Mouse (Mus musculus) midbrain, postnatal 0 days (tissue): Measurements from ENCODE around the gene Sec31b. TPM values are rescaled to one million over a fixed set of nuclear protein-coding genes. Genes with fewer than 3 reads are reported as not detected.

Experiments used
- ATAC-seq: fragments of 200-750 bp; cut with Nextera tagmentation; 2 replicates; pipeline ENCODE4 v1.8.0; 2017; ENCODE audit warnings: moderate number of reproducible peaks, mild to moderate bottlenecking, moderate TSS enrichment, moderate library complexity; ENCODE audit not compliant: low FRiP score
- DNase-seq: peaks from one replicate; pipeline ENCODE4 v3.0.0-alpha.2; 2015; ENCODE audit warnings: low spot score
- H3K27ac ChIP-seq: fragments of 300-500 bp; sonication (generic); 2 replicates; pipeline ENCODE4 v1.5.1; 2014; ENCODE audit warnings: low read depth, mild to moderate bottlenecking, low read length, mixed read lengths
- H3K27me3 ChIP-seq: fragments of 300-500 bp; sonication (generic); 2 replicates; pipeline ENCODE4 v1.6.1; 2014; ENCODE audit warnings: low read length, control low read depth, mixed read lengths; ENCODE audit not compliant: insufficient read depth
- H3K36me3 ChIP-seq: fragments of 300-500 bp; sonication (generic); 2 replicates; pipeline ENCODE4 v1.6.1; 2014; ENCODE audit warnings: low read length, control low read depth, mixed read lengths; ENCODE audit not compliant: insufficient read depth
- H3K4me1 ChIP-seq: fragments of 300-500 bp; sonication (generic); 2 replicates; pipeline ENCODE4 v1.6.1; 2014; ENCODE audit warnings: mild to moderate bottlenecking, control low read depth, antibody characterized with exemption, low read length, mixed read lengths; ENCODE audit not compliant: insufficient read depth
- H3K4me2 ChIP-seq: fragments of 300-500 bp; sonication (generic); 2 replicates; pipeline ENCODE4 v1.6.1; 2014; ENCODE audit warnings: low read depth, mild to moderate bottlenecking, low read length, mixed read lengths; ENCODE audit not compliant: poor library complexity, severe bottlenecking
- H3K4me3 ChIP-seq: fragments of 300-500 bp; sonication (generic); 2 replicates; pipeline ENCODE4 v1.5.1; 2014; ENCODE audit warnings: low read depth, mild to moderate bottlenecking, low read length, moderate library complexity
- H3K9ac ChIP-seq: fragments of 300-500 bp; sonication (generic); replicated peaks from 2 replicates; pipeline ENCODE4 v1.6.1; 2014; ENCODE audit warnings: mild to moderate bottlenecking, low read length, moderate library complexity, mixed read lengths; ENCODE audit not compliant: poor library complexity, severe bottlenecking
- H3K9me3 ChIP-seq: fragments of 300-500 bp; sonication (generic); 2 replicates; pipeline ENCODE4 v1.6.1; 2016; ENCODE audit warnings: low read length, control low read depth
- CTCF ChIP-seq: IDR thresholded peaks from 2 replicates; pipeline ENCODE4 v1.5.1; 2016; ENCODE audit warnings: antibody characterized with exemption, mild to moderate bottlenecking
- WGBS: fragments of 180-500 bp; shearing (Covaris S2); extraction: QIAGEN DNeasy Blood & Tissue Kit; methylation state at CpG from one replicate; pipeline ENCODE4 v1.1.7; 2014; 5-methylcytosine and 5-hydroxymethylcytosine counted together
- polyA plus RNA-seq: library from polyadenylated mRNA; unstranded; fragments of >200 nt; fragmentation: Nextera tagmentation; extraction: Ambion mirVana; gene quantifications from 2 replicates; pipeline ENCODE4 v1.2.1, GENCODE M21; 2015
- total RNA-seq: library from RNA; depleted of rRNA; stranded (reverse); fragments of >200 nt; gene quantifications from 2 replicates; pipeline ENCODE4 v1.2.3, GENCODE M21; 2014

The Sec31b gene
- total and polyA plus RNA-seq, 2 experiments from 2014 or later = 0.11 to 0.26 TPM

- Histone ChIP-seq H3K27me3 (peaks cover 93% of the 10 kb centered on the region), H3K27ac (no peak overlapping the region), H3K4me2 (no peak overlapping the region), H3K4me1 (no peaks in the 10 kb centered on the region), H3K4me3 (no peak overlapping the region), H3K9me3 (no peaks in the 10 kb centered on the region), H3K9ac (no peak overlapping the region), H3K36me3 (no peaks in the 10 kb centered on the region)
- DNase-seq (no peak), ATAC-seq (no peak)
- no peak for TF ChIP-seq CTCF
- 14% methylated on average over 7 of the region's 7 CpGs for WGBS
Observed at GRCm38 (mm10) chr19:44513921-44514482, 31.7 kb downstream of the Sec31b start.

GRCm38 (mm10) chr19:44513054-44513833, 32.4 kb downstream of the Sec31b start:
- H3K4me3 ChIP-seq = no peak overlapping the region
- no peaks in the 10 kb centered on the region for H3K9me3 ChIP-seq
- WGBS = 10% methylated on average over 11 of the region's 11 CpGs
- ATAC-seq = no peak
- H3K27ac ChIP-seq = no peak overlapping the region
- H3K9ac ChIP-seq = no peak overlapping the region
- H3K4me1 ChIP-seq = no peaks in the 10 kb centered on the region
- peaks cover 92% of the 10 kb centered on the region for H3K27me3 ChIP-seq
- no peak overlapping the region for H3K4me2 ChIP-seq
- no peaks in the 10 kb centered on the region for H3K36me3 ChIP-seq
- TF ChIP-seq CTCF = no peak
- peak; percentile 33 for DNase-seq

- H3K27ac ChIP-seq = no peak overlapping the region
- H3K4me2 ChIP-seq = no peak overlapping the region
- peaks cover 92% of the 10 kb centered on the region for H3K27me3 ChIP-seq
- no peaks in the 10 kb centered on the region for H3K9me3 ChIP-seq
- DNase-seq (no peak), ATAC-seq (no peak)
- no peaks in the 10 kb centered on the region for H3K4me1 ChIP-seq
- no peak overlapping the region for H3K4me3 ChIP-seq
- no peak overlapping the region for H3K9ac ChIP-seq
- 14% methylated on average over 5 of the region's 5 CpGs for WGBS
- TF ChIP-seq CTCF = no peak
- H3K36me3 ChIP-seq = no peaks in the 10 kb centered on the region
Observed at GRCm38 (mm10) chr19:44512601-44513000, 33.1 kb downstream of the Sec31b start.

GRCm38 (mm10) chr19:44511451-44512231, 34.0 kb downstream of the Sec31b start:
- TF ChIP-seq CTCF = peak; percentile 27; the same call in 1 of the 2 replicates
- peak; percentile 49 for DNase-seq
- Histone ChIP-seq H3K4me2 (peak overlapping the region; percentile 86), H3K27me3 (peaks cover 92% of the 10 kb centered on the region), H3K4me1 (no peaks in the 10 kb centered on the region), H3K9ac (0 out of 2 replicates have a peak overlapping the region, but pooled peaks have one; percentile 8), H3K4me3 (peak overlapping the region; percentile 44), H3K27ac (no peak overlapping the region), H3K36me3 (no peaks in the 10 kb centered on the region), H3K9me3 (no peaks in the 10 kb centered on the region)
- no peak for ATAC-seq
- WGBS = under 1% methylated on average over 65 of the region's 66 CpGs

GRCm38 (mm10) chr19:44510534-44511175, 35.0 kb downstream of the Sec31b start:
- no peak overlapping the region for H3K4me3 ChIP-seq
- TF ChIP-seq CTCF = no peak

More at GRCm38 (mm10) chr19:44510534-44511175, 35.0 kb downstream of the Sec31b start:
- ATAC-seq = no peak
- Histone ChIP-seq H3K9me3 (no peaks in the 10 kb centered on the region), H3K4me2 (peak overlapping the region; percentile 86), H3K4me1 (no peaks in the 10 kb centered on the region), H3K36me3 (no peaks in the 10 kb centered on the region), H3K27ac (no peak overlapping the region), H3K9ac (no peak overlapping the region), H3K27me3 (peaks cover 87% of the 10 kb centered on the region)
- 11% methylated on average over 12 of the region's 12 CpGs for WGBS
- DNase-seq = no peak
